Mouse (Mus musculus): ENCODE measurements around the gene Gm43720. TPM values are rescaled to one million over a fixed set of nuclear protein-coding genes. Genes with fewer than 3 reads are reported as not detected.

Gm43720 gene
- polyA plus RNA-seq, 1 experiment from 2014 or later, result 0.14 TPM

GRCm38 (mm10) chr5:138251144-138251543 is 28.6 kb downstream of the Gm43720 start:
- WGBS (ENCODE audit: insufficient replicate concordance), result 80% methylated on average over 12 of the region's 12 CpGs
- H3K4me2 ChIP-seq, result no peak overlapping the region
- H3K9me3 ChIP-seq (replicated peaks; ENCODE audit: control insufficient read depth, low read length), result no peaks in the 10 kb centered on the region
- no peak for ATAC-seq (replicated peaks; ENCODE audit: insufficient number of reproducible peaks, low FRiP score, low TSS enrichment)
- no peaks in the 10 kb centered on the region for H3K36me3 ChIP-seq (ENCODE audit: control insufficient read depth, insufficient read depth, low read length)
- peaks cover 6% of the 10 kb centered on the region for H3K4me1 ChIP-seq (ENCODE audit: control insufficient read depth, insufficient read depth, low read length)
- no peaks in the 10 kb centered on the region for H3K27me3 ChIP-seq (ENCODE audit: control insufficient read depth, insufficient read depth, low read length)
- H3K4me3 ChIP-seq (ENCODE audit: low read depth, low read length), result no peak overlapping the region
- H3K27ac ChIP-seq (ENCODE audit: low read depth, low read length), result no peak overlapping the region
- no peak overlapping the region for H3K9ac ChIP-seq (ENCODE audit: low read depth, low read length)

- Histone ChIP-seq H3K27me3 (ENCODE audit: control insufficient read depth, insufficient read depth, low read length) (no peaks in the 10 kb centered on the region), H3K4me3 (ENCODE audit: low read depth, low read length) (no peak overlapping the region), H3K36me3 (ENCODE audit: control insufficient read depth, insufficient read depth, low read length) (no peaks in the 10 kb centered on the region), H3K4me2 (no peak overlapping the region), H3K9ac (ENCODE audit: low read depth, low read length) (no peak overlapping the region), H3K4me1 (ENCODE audit: control insufficient read depth, insufficient read depth, low read length) (no peaks in the 10 kb centered on the region), H3K9me3 (replicated peaks; ENCODE audit: control insufficient read depth, low read length) (no peaks in the 10 kb centered on the region), H3K27ac (ENCODE audit: low read depth, low read length) (no peak overlapping the region)
- ATAC-seq (replicated peaks; ENCODE audit: insufficient number of reproducible peaks, low FRiP score, low TSS enrichment), result no peak
- 23% methylated on average over 2 of the region's 2 CpGs for WGBS (ENCODE audit: insufficient replicate concordance)
Observed at GRCm38 (mm10) chr5:138241511-138241910, 38.2 kb downstream of the Gm43720 start.

DNA sequence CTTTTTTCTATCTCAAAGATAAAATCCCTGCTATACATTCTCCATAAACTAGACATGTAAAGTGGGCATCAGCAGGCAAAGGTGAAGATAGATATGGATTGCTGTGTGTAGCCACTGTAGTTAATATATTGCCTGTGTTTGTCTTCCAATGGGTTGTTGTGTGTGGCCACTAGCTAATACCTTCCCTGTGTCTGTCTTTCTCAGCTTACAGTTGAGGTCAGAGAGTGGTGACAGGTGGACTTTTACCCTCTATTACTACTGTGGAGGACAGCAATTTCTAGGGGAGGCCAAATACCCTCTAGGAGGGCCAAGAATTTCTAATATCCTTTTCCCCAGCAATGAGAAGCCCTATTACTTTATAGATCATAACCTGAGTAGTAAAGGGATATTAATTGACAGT is 45.5 kb downstream of the Gm43720 start:
- no peak overlapping the region for H3K27ac ChIP-seq (ENCODE audit: low read depth, low read length)
- H3K9me3 ChIP-seq (replicated peaks; ENCODE audit: control insufficient read depth, low read length), result no peaks in the 10 kb centered on the region
- H3K4me3 ChIP-seq (ENCODE audit: low read depth, low read length), result no peak overlapping the region
- H3K4me1 ChIP-seq (ENCODE audit: control insufficient read depth, insufficient read depth, low read length), result no peaks in the 10 kb centered on the region
- H3K9ac ChIP-seq (ENCODE audit: low read depth, low read length), result no peak overlapping the region
- ATAC-seq (replicated peaks; ENCODE audit: insufficient number of reproducible peaks, low FRiP score, low TSS enrichment), result no peak
- H3K4me2 ChIP-seq, result no peak overlapping the region
- H3K27me3 ChIP-seq (ENCODE audit: control insufficient read depth, insufficient read depth, low read length), result no peaks in the 10 kb centered on the region
- no peaks in the 10 kb centered on the region for H3K36me3 ChIP-seq (ENCODE audit: control insufficient read depth, insufficient read depth, low read length)

DNA sequence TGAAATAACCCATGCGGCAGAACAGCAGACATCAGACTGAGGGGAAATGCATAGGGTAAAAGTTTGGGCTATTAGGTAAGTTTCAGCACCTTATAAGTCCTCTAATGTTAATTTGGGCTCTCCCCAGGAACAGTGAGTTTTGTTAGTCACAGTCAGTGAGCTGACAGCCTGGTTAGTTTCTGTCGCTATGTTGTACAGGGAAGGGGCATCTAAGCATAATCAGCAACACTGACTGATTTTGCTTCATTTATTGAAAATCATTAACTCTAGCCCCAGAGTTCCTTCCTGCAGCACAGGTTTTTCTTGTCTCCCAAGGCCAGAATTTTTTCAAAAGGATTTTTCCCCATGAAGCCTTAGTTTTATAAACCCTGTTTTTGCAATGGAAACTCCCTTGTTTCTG is 46.0 kb downstream of the Gm43720 start:
- Histone ChIP-seq H3K4me3 (ENCODE audit: low read depth, low read length) (no peak overlapping the region), H3K9ac (ENCODE audit: low read depth, low read length) (no peak overlapping the region), H3K27me3 (ENCODE audit: control insufficient read depth, insufficient read depth, low read length) (no peaks in the 10 kb centered on the region), H3K4me1 (ENCODE audit: control insufficient read depth, insufficient read depth, low read length) (no peaks in the 10 kb centered on the region), H3K9me3 (replicated peaks; ENCODE audit: control insufficient read depth, low read length) (no peaks in the 10 kb centered on the region), H3K36me3 (ENCODE audit: control insufficient read depth, insufficient read depth, low read length) (no peaks in the 10 kb centered on the region), H3K27ac (ENCODE audit: low read depth, low read length) (no peak overlapping the region), H3K4me2 (no peak overlapping the region)
- WGBS (ENCODE audit: insufficient replicate concordance), result 82% methylated on average over 2 of the region's 2 CpGs
- no peak for ATAC-seq (replicated peaks; ENCODE audit: insufficient number of reproducible peaks, low FRiP score, low TSS enrichment)

DNA sequence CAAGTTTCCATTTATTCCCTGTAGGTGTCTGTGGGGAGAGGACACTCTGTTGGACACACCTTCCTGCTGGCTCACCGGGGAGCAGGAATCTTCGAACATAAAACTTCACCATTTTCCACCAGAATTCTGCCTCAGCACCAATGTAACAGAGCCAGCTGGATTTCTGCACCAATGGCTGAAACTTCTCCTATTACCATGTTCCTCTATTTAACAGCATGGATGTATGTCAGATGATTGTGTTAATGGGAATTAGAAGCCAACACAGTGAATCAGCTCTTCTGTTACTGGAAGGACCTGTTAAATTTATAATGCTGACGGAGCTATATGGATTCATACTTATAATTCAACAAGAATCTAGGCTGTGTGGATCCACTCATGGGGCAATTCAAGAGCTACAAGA is 50.2 kb downstream of the Gm43720 start:
- Histone ChIP-seq H3K27me3 (ENCODE audit: control insufficient read depth, insufficient read depth, low read length) (no peaks in the 10 kb centered on the region), H3K4me3 (ENCODE audit: low read depth, low read length) (no peak overlapping the region), H3K4me1 (ENCODE audit: control insufficient read depth, insufficient read depth, low read length) (no peaks in the 10 kb centered on the region), H3K9ac (ENCODE audit: low read depth, low read length) (no peak overlapping the region), H3K9me3 (replicated peaks; ENCODE audit: control insufficient read depth, low read length) (no peaks in the 10 kb centered on the region), H3K4me2 (no peak overlapping the region), H3K27ac (ENCODE audit: low read depth, low read length) (no peak overlapping the region), H3K36me3 (ENCODE audit: control insufficient read depth, insufficient read depth, low read length) (no peaks in the 10 kb centered on the region)
- 82% methylated on average over 3 of the region's 3 CpGs for WGBS (ENCODE audit: insufficient replicate concordance)
- no peak for ATAC-seq (replicated peaks; ENCODE audit: insufficient number of reproducible peaks, low FRiP score, low TSS enrichment)

DNA sequence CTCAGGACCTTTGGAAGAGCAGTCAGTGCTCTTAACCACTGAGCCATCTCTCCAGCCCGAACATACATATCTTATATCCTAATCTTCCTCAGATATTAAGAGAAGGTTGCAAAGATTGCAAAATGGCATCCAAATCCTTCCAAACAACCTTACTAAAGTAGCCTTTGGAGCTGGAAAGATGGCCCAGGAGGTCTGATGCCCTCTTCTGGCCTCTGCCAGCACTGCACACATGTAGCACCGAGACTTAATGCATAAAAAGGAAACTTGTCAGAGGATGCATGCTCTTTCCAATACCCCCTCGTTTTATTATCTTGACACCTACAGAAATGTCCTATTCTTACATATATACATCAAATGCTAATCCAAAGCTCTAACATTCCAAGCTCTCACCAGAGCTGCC is 51.7 kb downstream of the Gm43720 start:
- H3K27me3 ChIP-seq (ENCODE audit: control insufficient read depth, insufficient read depth, low read length), result no peaks in the 10 kb centered on the region
- H3K36me3 ChIP-seq (ENCODE audit: control insufficient read depth, insufficient read depth, low read length), result no peaks in the 10 kb centered on the region
- ATAC-seq (replicated peaks; ENCODE audit: insufficient number of reproducible peaks, low FRiP score, low TSS enrichment), result no peak
- no peak overlapping the region for H3K4me3 ChIP-seq (ENCODE audit: low read depth, low read length)
- H3K9ac ChIP-seq (ENCODE audit: low read depth, low read length), result no peak overlapping the region
- no peak overlapping the region for H3K4me2 ChIP-seq
- H3K9me3 ChIP-seq (replicated peaks; ENCODE audit: control insufficient read depth, low read length), result no peaks in the 10 kb centered on the region
- WGBS (ENCODE audit: insufficient replicate concordance), result 53% methylated on average over 3 of the region's 3 CpGs
- H3K27ac ChIP-seq (ENCODE audit: low read depth, low read length), result no peak overlapping the region
- H3K4me1 ChIP-seq (ENCODE audit: control insufficient read depth, insufficient read depth, low read length), result no peaks in the 10 kb centered on the region

GRCm38 (mm10) chr5:138227367-138227766 is 52.4 kb downstream of the Gm43720 start:
- H3K27me3 ChIP-seq (ENCODE audit: control insufficient read depth, insufficient read depth, low read length), result no peaks in the 10 kb centered on the region
- no peaks in the 10 kb centered on the region for H3K9me3 ChIP-seq (replicated peaks; ENCODE audit: control insufficient read depth, low read length)
- no peak overlapping the region for H3K9ac ChIP-seq (ENCODE audit: low read depth, low read length)
- no peak overlapping the region for H3K4me3 ChIP-seq (ENCODE audit: low read depth, low read length)
- no peak overlapping the region for H3K4me2 ChIP-seq
- ATAC-seq (replicated peaks; ENCODE audit: insufficient number of reproducible peaks, low FRiP score, low TSS enrichment), result no peak
- H3K4me1 ChIP-seq (ENCODE audit: control insufficient read depth, insufficient read depth, low read length), result no peaks in the 10 kb centered on the region
- H3K36me3 ChIP-seq (ENCODE audit: control insufficient read depth, insufficient read depth, low read length), result no peaks in the 10 kb centered on the region
- WGBS (ENCODE audit: insufficient replicate concordance), result 48% methylated on average over 2 of the region's 2 CpGs
- no peak overlapping the region for H3K27ac ChIP-seq (ENCODE audit: low read depth, low read length)

DNA sequence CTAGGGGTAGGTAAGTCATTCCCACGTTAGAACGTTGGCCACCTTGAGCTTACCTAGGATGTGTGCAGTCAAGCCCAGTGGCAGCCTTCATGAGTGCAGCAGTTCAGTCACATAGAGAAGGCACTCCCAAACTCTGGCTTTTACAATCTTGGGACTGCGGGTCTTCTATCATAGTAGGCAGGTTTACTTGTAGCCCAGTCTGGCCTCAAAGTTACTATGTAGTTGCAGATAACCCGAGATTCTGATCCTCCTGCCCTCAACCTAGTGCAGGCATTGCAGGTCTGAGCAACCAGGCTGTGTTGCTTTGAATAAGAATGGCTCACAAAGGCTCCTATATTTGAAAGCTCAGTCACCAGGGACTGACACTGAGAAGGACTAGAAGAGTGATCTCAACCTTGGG is 53.3 kb downstream of the Gm43720 start:
- Histone ChIP-seq H3K36me3 (ENCODE audit: control insufficient read depth, insufficient read depth, low read length) (no peaks in the 10 kb centered on the region), H3K4me2 (no peak overlapping the region), H3K4me1 (ENCODE audit: control insufficient read depth, insufficient read depth, low read length) (no peaks in the 10 kb centered on the region), H3K9ac (ENCODE audit: low read depth, low read length) (no peak overlapping the region), H3K27ac (ENCODE audit: low read depth, low read length) (no peak overlapping the region), H3K4me3 (ENCODE audit: low read depth, low read length) (no peak overlapping the region), H3K27me3 (ENCODE audit: control insufficient read depth, insufficient read depth, low read length) (no peaks in the 10 kb centered on the region), H3K9me3 (replicated peaks; ENCODE audit: control insufficient read depth, low read length) (no peaks in the 10 kb centered on the region)
- ATAC-seq (replicated peaks; ENCODE audit: insufficient number of reproducible peaks, low FRiP score, low TSS enrichment), result no peak
- 76% methylated on average over 4 of the region's 4 CpGs for WGBS (ENCODE audit: insufficient replicate concordance)

GRCm38 (mm10) chr5:138225700-138226099 is 54.1 kb downstream of the Gm43720 start, which contains the start of gene Nxpe5:
TSS of gene Nxpe5 (plus strand) at chr5:138225898.
- 41% methylated on average over 2 of the region's 2 CpGs for WGBS (ENCODE audit: insufficient replicate concordance)
- Histone ChIP-seq H3K9me3 (replicated peaks; ENCODE audit: control insufficient read depth, low read length) (no peaks in the 10 kb centered on the region), H3K4me1 (ENCODE audit: control insufficient read depth, insufficient read depth, low read length) (no peaks in the 10 kb centered on the region), H3K4me2 (no peak within 1 kb of the TSS), H3K36me3 (ENCODE audit: control insufficient read depth, insufficient read depth, low read length) (no peaks in the 10 kb centered on the region), H3K27ac (ENCODE audit: low read depth, low read length) (no peak within 1 kb of the TSS), H3K27me3 (ENCODE audit: control insufficient read depth, insufficient read depth, low read length) (no peaks in the 10 kb centered on the region), H3K9ac (ENCODE audit: low read depth, low read length) (no peak within 1 kb of the TSS), H3K4me3 (ENCODE audit: low read depth, low read length) (no peak within 1 kb of the TSS)
- no peak for ATAC-seq (replicated peaks; ENCODE audit: insufficient number of reproducible peaks, low FRiP score, low TSS enrichment)

Measured in heart, embryonic 11.5 days (tissue).